Mouse (Mus musculus) megakaryocyte, embryonic 14.5 days (primary cell): ENCODE measurements around the gene Spi1. TPM values are rescaled to one million over a fixed set of nuclear protein-coding genes. Genes with fewer than 3 reads are reported as not detected.

Experiments used
- H3K27me3 ChIP-seq: replicated peaks from 2 replicates; pipeline ENCODE3; 2012; ENCODE audit warnings: inconsistent platforms
- H3K36me3 ChIP-seq: replicated peaks from 2 replicates; pipeline ENCODE3; 2012; ENCODE audit warnings: low read length, inconsistent platforms, mixed read lengths
- H3K4me1 ChIP-seq: 2 replicates; pipeline ENCODE4 v1.6.1; 2012; ENCODE audit warnings: inconsistent platforms
- H3K4me3 ChIP-seq: replicated peaks from 2 replicates; pipeline ENCODE3; 2012; ENCODE audit warnings: moderate library complexity, mild to moderate bottlenecking, inconsistent platforms
- H3K9me3 ChIP-seq: 2 replicates; pipeline ENCODE4 v1.6.1; 2012; ENCODE audit warnings: inconsistent platforms
- FLI1 ChIP-seq: IDR thresholded peaks from 2 replicates; pipeline ENCODE4 v1.6.1; 2012; ENCODE audit warnings: low read length, inconsistent platforms, mixed read lengths
- GATA1 ChIP-seq: IDR thresholded peaks from 3 replicates; pipeline ENCODE4 v1.6.1; 2012; ENCODE audit warnings: mixed read lengths, low read length, inconsistent platforms, borderline replicate concordance
- polyA plus RNA-seq: library from polyadenylated mRNA; stranded (reverse); fragments of >175 nt; gene quantifications from 2 replicates; pipeline ENCODE4 v1.2.3, GENCODE M21; 2012; ENCODE audit warnings: low replicate concordance; ENCODE audit not compliant: insufficient read depth

Spi1 gene
- polyA plus RNA-seq, 1 experiment, result 123 TPM

- H3K36me3 ChIP-seq, result no peaks in the 10 kb centered on the region
- no peaks in the 10 kb centered on the region for H3K27me3 ChIP-seq
- no peak for TF ChIP-seq GATA1
- peak overlapping the region; percentile 91 for H3K4me3 ChIP-seq
- no peaks in the 10 kb centered on the region for H3K9me3 ChIP-seq
- H3K4me1 ChIP-seq, result peaks cover 75% of the 10 kb centered on the region
Measured at GRCm38 (mm10) chr2:91079026-91079384, 3.2 kb upstream of the Spi1 start.

GRCm38 (mm10) chr2:91080784-91081513 is 1.2 kb upstream of the Spi1 start:
- peak overlapping the region; percentile 59 for H3K4me3 ChIP-seq
- TF ChIP-seq GATA1 (no peak), FLI1 (no peak)
- H3K4me1 ChIP-seq, result peaks cover 81% of the 10 kb centered on the region
- no peaks in the 10 kb centered on the region for H3K27me3 ChIP-seq
- H3K36me3 ChIP-seq, result no peaks in the 10 kb centered on the region
- H3K9me3 ChIP-seq, result no peaks in the 10 kb centered on the region

- Histone ChIP-seq H3K27me3 (no peaks in the 10 kb centered on the region), H3K36me3 (no peaks in the 10 kb centered on the region), H3K4me3 (peak overlapping the region; percentile 87), H3K4me1 (peaks cover 95% of the 10 kb centered on the region), H3K9me3 (no peaks in the 10 kb centered on the region)
- TF ChIP-seq GATA1 (no peak), FLI1 (peak; percentile 88)
Measured at GRCm38 (mm10) chr2:91082844-91083243, 654 bp downstream of the Spi1 start.

GRCm38 (mm10) chr2:91083366-91083940 is 1.3 kb downstream of the Spi1 start:
- Histone ChIP-seq H3K4me3 (peak overlapping the region; percentile 87), H3K36me3 (no peaks in the 10 kb centered on the region), H3K4me1 (peaks cover 95% of the 10 kb centered on the region), H3K27me3 (no peaks in the 10 kb centered on the region), H3K9me3 (no peaks in the 10 kb centered on the region)
- TF ChIP-seq GATA1 (no peak), FLI1 (no peak)

GRCm38 (mm10) chr2:91084179-91084820 is 2.1 kb downstream of the Spi1 start:
- no peak for TF ChIP-seq GATA1
- TF ChIP-seq FLI1, result no peak
- H3K4me3 ChIP-seq, result peak overlapping the region; percentile 82

GRCm38 (mm10) chr2:91085494-91086391 is 3.6 kb downstream of the Spi1 start:
- H3K9me3 ChIP-seq, result no peaks in the 10 kb centered on the region
- H3K27me3 ChIP-seq, result no peaks in the 10 kb centered on the region
- peaks cover 98% of the 10 kb centered on the region for H3K4me1 ChIP-seq
- peak overlapping the region; percentile 51 for H3K4me3 ChIP-seq
- peaks cover 6% of the 10 kb centered on the region for H3K36me3 ChIP-seq
- TF ChIP-seq GATA1 (no peak), FLI1 (no peak)

More at GRCm38 (mm10) chr2:91084179-91084820, 2.1 kb downstream of the Spi1 start:
- Histone ChIP-seq H3K27me3 (no peaks in the 10 kb centered on the region), H3K36me3 (peaks cover 3% of the 10 kb centered on the region), H3K9me3 (no peaks in the 10 kb centered on the region), H3K4me1 (peaks cover 95% of the 10 kb centered on the region)

GRCm38 (mm10) chr2:91086392-91087237 is 4.4 kb downstream of the Spi1 start:
- no peak for TF ChIP-seq FLI1
- Histone ChIP-seq H3K36me3 (peaks cover 6% of the 10 kb centered on the region), H3K27me3 (no peaks in the 10 kb centered on the region), H3K4me3 (no peak overlapping the region), H3K9me3 (no peaks in the 10 kb centered on the region), H3K4me1 (peaks cover 98% of the 10 kb centered on the region)

GRCm38 (mm10) chr2:91087453-91087852 is 5.3 kb downstream of the Spi1 start:
- Histone ChIP-seq H3K9me3 (no peaks in the 10 kb centered on the region), H3K36me3 (peaks cover 6% of the 10 kb centered on the region), H3K4me3 (peak overlapping the region; percentile 65), H3K4me1 (peaks cover 97% of the 10 kb centered on the region), H3K27me3 (no peaks in the 10 kb centered on the region)
- no peak for TF ChIP-seq FLI1
- TF ChIP-seq GATA1, result no peak

- H3K4me1 ChIP-seq, result peaks cover 95% of the 10 kb centered on the region
- H3K9me3 ChIP-seq, result no peaks in the 10 kb centered on the region
- peaks cover 8% of the 10 kb centered on the region for H3K36me3 ChIP-seq
- H3K4me3 ChIP-seq, result peak overlapping the region; percentile 47
- no peaks in the 10 kb centered on the region for H3K27me3 ChIP-seq
- TF ChIP-seq FLI1 (no peak), GATA1 (no peak)
Measured at GRCm38 (mm10) chr2:91088987-91089386, 6.8 kb downstream of the Spi1 start.

- no peak for TF ChIP-seq GATA1
- no peak for TF ChIP-seq FLI1
- peaks cover 95% of the 10 kb centered on the region for H3K4me1 ChIP-seq
- peaks cover 9% of the 10 kb centered on the region for H3K36me3 ChIP-seq
- H3K9me3 ChIP-seq, result no peaks in the 10 kb centered on the region
- no peaks in the 10 kb centered on the region for H3K27me3 ChIP-seq
- H3K4me3 ChIP-seq, result no peak overlapping the region
Measured at GRCm38 (mm10) chr2:91090208-91090607, 8.0 kb downstream of the Spi1 start.
